ENCODE assay signal across 36 mouse cellular contexts in genomic region chr9:65447951-65448350, GRCm38 (mm10). TPM values are rescaled to one million over a fixed set of nuclear protein-coding genes. Genes with fewer than 3 reads are reported as not detected.
"Had no signal": no experiment of that assay in that cellular context is flagged by ENCODE, and none has a peak within 500 bp of the region (broad histone marks: within the 10 kb centered on the region; RNA-seq: fewer than 3 reads in every experiment).

No protein-coding gene starts in this region.

- H3K27me3 ChIP-seq: heart, embryonic 12.5 days; heart, embryonic 13.5 days; heart, embryonic 15.5 days; hindbrain, embryonic 12.5 days; hindbrain, embryonic 13.5 days; hindbrain, embryonic 15.5 days; intestine, embryonic 15.5 days; kidney, embryonic 15.5 days had no signal

- H3K4me1 ChIP-seq: heart, embryonic 12.5 days; heart, embryonic 13.5 days; heart, embryonic 15.5 days; hindbrain, embryonic 10.5 days; hindbrain, embryonic 12.5 days; hindbrain, embryonic 13.5 days; hindbrain, embryonic 15.5 days; intestine, embryonic 15.5 days; kidney, embryonic 15.5 days had no signal

- H3K4me3 ChIP-seq: heart, embryonic 12.5 days; heart, embryonic 13.5 days; heart, embryonic 15.5 days; hindbrain, embryonic 10.5 days; hindbrain, embryonic 12.5 days; hindbrain, embryonic 13.5 days; hindbrain, embryonic 15.5 days; intestine, embryonic 15.5 days; kidney, embryonic 15.5 days; layer of hippocampus, adult 2 months; left cerebral cortex, adult 2 months had no signal

- DNase-seq: heart, postnatal 10 days; heart, postnatal 14 days; heart, postnatal 36 days; heart, postnatal 4 days; kidney, adult 11 months; kidney, adult 18-20 months; kidney, adult 2 months; kidney, adult 8-10 months; kidney, adult 9 months; kidney, postnatal 10 days; kidney, postnatal 14 days; kidney, postnatal 25 days; kidney, postnatal 36 days; kidney, postnatal 4 days; layer of hippocampus, adult 9-11 months; layer of hippocampus, postnatal 36 days had no signal

- H3K27ac ChIP-seq: heart, embryonic 13.5 days; heart, embryonic 15.5 days; hindbrain, embryonic 10.5 days; hindbrain, embryonic 12.5 days; hindbrain, embryonic 13.5 days; hindbrain, embryonic 14.5 days; hindbrain, embryonic 15.5 days; hindbrain, postnatal 0 days; intestine, embryonic 15.5 days; kidney, embryonic 15.5 days; kidney, postnatal 0 days; layer of hippocampus, adult 2 months; left cerebral cortex, adult 2 months had no signal

- H3K9me3 ChIP-seq: heart, embryonic 12.5 days; heart, embryonic 13.5 days; heart, embryonic 15.5 days; hindbrain, embryonic 12.5 days; hindbrain, embryonic 13.5 days; hindbrain, embryonic 15.5 days; intestine, embryonic 15.5 days; kidney, embryonic 15.5 days had no signal

RNA-seq across cellular contexts. Expression of gene Slc51b, which starts 25.2 kb away (rescaled TPM):
- polyA plus RNA-seq: heart, embryonic 11.5 days; heart, embryonic 12.5 days; heart, embryonic 13.5 days; heart, embryonic 14.5 days; heart, embryonic 15.5 days; heart, postnatal 0 days; hindbrain, embryonic 10.5 days; hindbrain, embryonic 11.5 days; hindbrain, embryonic 12.5 days; hindbrain, embryonic 13.5 days; hindbrain, embryonic 14.5 days; hindbrain, embryonic 15.5 days; hindbrain, embryonic 16.5 days; hindbrain, postnatal 0 days; inflammation-experienced regulatory T-cells, adult 6 months had no signal

RNA-seq across cellular contexts. Expression of gene Kbtbd13, which starts 56.5 kb away (rescaled TPM):
- polyA plus RNA-seq: hindbrain, embryonic 11.5 days; inflammation-experienced regulatory T-cells, adult 6 months had no signal
